Mouse (Mus musculus): ENCODE data around the gene Acot1. TPM values are rescaled to one million over a fixed set of nuclear protein-coding genes. Genes with fewer than 3 reads are reported as not detected.
"Not testable (repeated sequence)": the region's sequence is repeated elsewhere in the genome, so short reads cannot be mapped to it uniquely, and the experiment has no call there.

The Acot1 gene
- total RNA-seq (2014; rRNA removed) = 26.1 and 30.8 TPM in 2 replicates
- 24.5 and 40.9 TPM in 2 replicates for polyA plus RNA-seq (2012; rRNA removed)

DNA sequence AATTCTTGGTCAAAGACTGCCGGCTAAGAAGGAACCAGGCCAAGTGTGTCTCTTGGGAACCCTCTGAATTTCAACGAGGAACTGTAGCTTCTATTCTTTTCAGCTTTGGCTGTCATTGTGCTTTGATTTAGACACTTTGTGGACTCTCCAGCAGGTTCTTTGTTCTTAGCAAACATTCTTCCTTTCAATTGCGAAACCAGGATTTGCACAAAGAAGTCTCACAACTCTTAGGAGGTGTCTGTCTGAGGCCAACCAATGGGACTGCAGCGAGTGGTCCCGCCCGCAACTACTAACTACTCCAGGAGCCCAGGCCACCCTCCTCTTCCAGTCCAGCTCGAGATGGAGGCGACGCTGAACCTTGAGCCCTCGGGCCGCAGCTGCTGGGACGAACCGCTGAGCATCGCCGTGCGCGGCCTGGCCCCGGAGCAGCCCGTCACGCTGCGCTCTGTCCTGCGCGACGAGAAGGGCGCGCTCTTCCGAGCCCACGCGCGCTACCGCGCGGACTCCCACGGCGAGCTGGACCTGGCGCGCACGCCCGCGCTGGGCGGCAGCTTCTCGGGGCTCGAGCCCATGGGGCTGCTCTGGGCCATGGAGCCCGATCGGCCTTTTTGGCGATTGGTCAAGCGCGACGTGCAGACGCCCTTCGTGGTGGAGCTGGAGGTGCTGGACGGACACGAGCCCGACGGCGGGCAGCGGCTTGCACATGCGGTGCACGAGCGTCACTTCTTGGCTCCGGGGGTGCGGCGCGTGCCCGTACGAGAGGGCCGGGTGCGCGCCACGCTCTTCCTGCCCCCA, at the start of gene Acot1:
Gene Acot1, plus strand, starts transcription at position 320 of the 795 bp plus-strand sequence.
- H3K27ac ChIP-seq (replicated peaks; ENCODE audit: insufficient read depth, low read depth, low read length) = peak within 1 kb of the TSS; percentile 50
- peak within 1 kb of the TSS; percentile 69 for H3K9ac ChIP-seq (ENCODE audit: low read depth, low read length)
- peak within 1 kb of the TSS; percentile 62 for H3K4me3 ChIP-seq (ENCODE audit: insufficient read depth, low read depth, low read length)
- not testable (repeated sequence) for H3K79me2 ChIP-seq (ENCODE audit: control insufficient read depth, insufficient read depth, low read length); H3K27me3 ChIP-seq (ENCODE audit: control insufficient read depth, insufficient read depth, low read length); H3K36me3 ChIP-seq (ENCODE audit: control insufficient read depth, insufficient read depth, low read length)
- peak; percentile 89 for DNase-seq (ENCODE audit: extremely low read depth, low read depth, low spot score)
- 2% methylated on average over 58 of the region's 70 CpGs for WGBS
- TF ChIP-seq POLR2A (IDR thresholded peaks at IDR 0.05; ENCODE audit: extremely low read depth, insufficient read depth, low read length) = 0 out of 2 replicates have a peak, but pooled peaks have one; percentile 14
- H3K4me1 ChIP-seq (ENCODE audit: control insufficient read depth, insufficient read depth, low read length) = peaks cover 21% of the 10 kb centered on the region

DNA sequence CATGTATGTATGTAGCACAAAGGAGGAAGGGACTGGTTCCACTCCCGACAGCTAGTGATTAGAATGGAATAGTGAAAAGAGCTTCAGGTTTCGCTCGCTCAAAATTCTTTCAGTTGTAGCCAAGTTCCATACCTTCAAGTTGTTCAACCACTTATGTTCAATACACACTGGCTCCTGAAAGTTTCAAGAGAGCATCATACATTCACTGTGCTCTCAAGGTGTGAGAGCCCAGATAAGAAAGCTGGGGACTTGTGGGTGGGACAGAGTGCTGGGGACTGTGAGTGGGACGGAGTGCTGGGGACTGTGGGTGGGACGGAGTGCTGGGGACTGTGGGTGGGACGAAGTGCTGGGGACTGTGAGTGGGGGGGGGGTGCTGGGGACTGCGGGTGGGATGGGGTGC, 44.1 kb upstream of the Acot1 start:
- DNase-seq (ENCODE audit: extremely low read depth, low read depth, low spot score) = no peak
- TF ChIP-seq POLR2A (IDR thresholded peaks at IDR 0.05; ENCODE audit: extremely low read depth, insufficient read depth, low read length) (no peak), CTCF (IDR thresholded peaks at IDR 0.05; ENCODE audit: low read depth, low read length) (no peak)
- H3K4me1 ChIP-seq (ENCODE audit: control insufficient read depth, insufficient read depth, low read length) = no peaks in the 10 kb centered on the region
- H3K79me2 ChIP-seq (ENCODE audit: control insufficient read depth, insufficient read depth, low read length) = no peaks in the 10 kb centered on the region
- H3K36me3 ChIP-seq (ENCODE audit: control insufficient read depth, insufficient read depth, low read length) = no peaks in the 10 kb centered on the region
- H3K9ac ChIP-seq (ENCODE audit: low read depth, low read length) = no peak overlapping the region
- no peak overlapping the region for H3K4me3 ChIP-seq (ENCODE audit: insufficient read depth, low read depth, low read length)
- WGBS = 91% methylated on average over 7 of the region's 7 CpGs
- no peaks in the 10 kb centered on the region for H3K27me3 ChIP-seq (ENCODE audit: control insufficient read depth, insufficient read depth, low read length)
- no peak overlapping the region for H3K27ac ChIP-seq (replicated peaks; ENCODE audit: insufficient read depth, low read depth, low read length)

DNA sequence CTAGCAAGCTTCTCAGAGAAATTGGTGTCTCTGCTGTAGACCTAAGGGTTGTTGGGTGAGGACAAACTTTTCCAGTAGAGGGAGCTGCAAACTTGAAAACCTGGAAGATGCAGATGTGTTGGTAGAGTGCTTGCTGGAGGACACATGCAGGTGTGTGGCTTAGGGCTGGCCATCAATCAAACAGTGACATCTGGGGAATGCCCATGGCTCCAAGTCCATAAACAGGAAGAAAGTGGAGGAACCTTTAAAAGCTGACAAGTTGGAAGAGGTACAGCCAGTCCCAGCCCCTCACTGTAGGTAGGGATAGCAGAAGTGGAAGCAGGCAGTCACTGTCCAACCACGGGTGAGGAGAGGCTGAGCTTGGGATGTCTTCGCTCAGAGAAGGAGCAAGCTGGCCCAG, 37.2 kb upstream of the Acot1 start:
- no peaks in the 10 kb centered on the region for H3K36me3 ChIP-seq (ENCODE audit: control insufficient read depth, insufficient read depth, low read length)
- no peaks in the 10 kb centered on the region for H3K79me2 ChIP-seq (ENCODE audit: control insufficient read depth, insufficient read depth, low read length)
- H3K4me1 ChIP-seq (ENCODE audit: control insufficient read depth, insufficient read depth, low read length) = peaks cover 3% of the 10 kb centered on the region; the same call in 1 of the 2 replicates
- TF ChIP-seq CTCF (IDR thresholded peaks at IDR 0.05; ENCODE audit: low read depth, low read length) (peak; percentile 27; the same call in 1 of the 2 replicates), POLR2A (IDR thresholded peaks at IDR 0.05; ENCODE audit: extremely low read depth, insufficient read depth, low read length) (no peak)
- WGBS = 45% methylated on average over 2 of the region's 2 CpGs
- no peak overlapping the region for H3K9ac ChIP-seq (ENCODE audit: low read depth, low read length)
- H3K27ac ChIP-seq (replicated peaks; ENCODE audit: insufficient read depth, low read depth, low read length) = no peak overlapping the region
- H3K4me3 ChIP-seq (ENCODE audit: insufficient read depth, low read depth, low read length) = no peak overlapping the region
- H3K27me3 ChIP-seq (ENCODE audit: control insufficient read depth, insufficient read depth, low read length) = no peaks in the 10 kb centered on the region
- peak; percentile 76 for DNase-seq (ENCODE audit: extremely low read depth, low read depth, low spot score)

DNA sequence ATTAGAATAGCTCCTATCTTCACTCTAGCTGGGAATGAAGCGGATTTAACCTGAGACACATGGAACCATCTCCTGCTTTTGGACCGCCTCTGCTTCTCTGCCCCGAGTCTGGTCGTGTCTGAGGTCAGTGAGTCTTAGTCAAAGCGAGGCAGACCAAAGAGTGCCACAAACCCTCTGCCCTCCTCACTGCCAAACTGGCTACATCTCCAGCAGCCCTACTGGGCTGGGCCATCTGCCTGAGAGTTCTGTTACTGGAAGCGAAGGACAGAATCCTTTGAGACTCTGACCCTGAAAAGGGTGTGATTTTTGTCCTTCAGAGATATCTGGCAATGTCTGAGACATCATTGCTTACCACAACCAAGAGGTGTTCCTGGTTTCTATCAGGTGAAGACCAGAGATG, 30.4 kb upstream of the Acot1 start:
- no peak for DNase-seq (ENCODE audit: extremely low read depth, low read depth, low spot score)
- H3K36me3 ChIP-seq (ENCODE audit: control insufficient read depth, insufficient read depth, low read length) = no peaks in the 10 kb centered on the region
- no peak overlapping the region for H3K27ac ChIP-seq (replicated peaks; ENCODE audit: insufficient read depth, low read depth, low read length)
- TF ChIP-seq POLR2A (IDR thresholded peaks at IDR 0.05; ENCODE audit: extremely low read depth, insufficient read depth, low read length) = no peak
- no peak overlapping the region for H3K9ac ChIP-seq (ENCODE audit: low read depth, low read length)
- H3K4me1 ChIP-seq (ENCODE audit: control insufficient read depth, insufficient read depth, low read length) = peaks cover 11% of the 10 kb centered on the region
- WGBS = 95% methylated on average over 6 of the region's 6 CpGs
- no peak overlapping the region for H3K4me3 ChIP-seq (ENCODE audit: insufficient read depth, low read depth, low read length)
- H3K79me2 ChIP-seq (ENCODE audit: control insufficient read depth, insufficient read depth, low read length) = no peaks in the 10 kb centered on the region
- H3K27me3 ChIP-seq (ENCODE audit: control insufficient read depth, insufficient read depth, low read length) = no peaks in the 10 kb centered on the region

DNA sequence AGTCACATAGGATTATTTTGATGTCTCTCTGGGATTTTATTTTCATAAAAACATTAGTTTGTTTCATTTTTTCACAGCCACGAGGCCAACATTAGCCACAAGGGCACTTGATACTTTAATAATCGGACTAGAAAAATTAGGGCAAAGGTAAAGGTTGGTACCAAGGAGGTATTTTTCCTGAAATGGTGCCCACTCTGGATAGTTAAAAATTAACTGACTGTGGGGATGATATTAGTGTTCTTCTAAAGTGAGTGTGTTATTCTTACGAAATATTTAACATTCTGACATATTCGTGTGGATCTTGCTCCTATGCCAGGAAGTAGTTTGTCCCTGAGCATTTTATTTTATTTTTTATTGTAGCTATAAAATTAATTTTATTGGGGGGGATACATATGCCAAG, 27.7 kb upstream of the Acot1 start:
- Histone ChIP-seq H3K27me3 (ENCODE audit: control insufficient read depth, insufficient read depth, low read length) (no peaks in the 10 kb centered on the region), H3K79me2 (ENCODE audit: control insufficient read depth, insufficient read depth, low read length) (no peaks in the 10 kb centered on the region), H3K4me1 (ENCODE audit: control insufficient read depth, insufficient read depth, low read length) (peaks cover 11% of the 10 kb centered on the region), H3K9ac (ENCODE audit: low read depth, low read length) (no peak overlapping the region), H3K27ac (replicated peaks; ENCODE audit: insufficient read depth, low read depth, low read length) (no peak overlapping the region), H3K36me3 (ENCODE audit: control insufficient read depth, insufficient read depth, low read length) (no peaks in the 10 kb centered on the region), H3K4me3 (ENCODE audit: insufficient read depth, low read depth, low read length) (no peak overlapping the region)
- DNase-seq (ENCODE audit: extremely low read depth, low read depth, low spot score) = peak; percentile 84
- TF ChIP-seq CTCF (IDR thresholded peaks at IDR 0.05; ENCODE audit: low read depth, low read length) (no peak), POLR2A (IDR thresholded peaks at IDR 0.05; ENCODE audit: extremely low read depth, insufficient read depth, low read length) (no peak)
- WGBS = 28% methylated on average over 4 of the region's 4 CpGs

DNA sequence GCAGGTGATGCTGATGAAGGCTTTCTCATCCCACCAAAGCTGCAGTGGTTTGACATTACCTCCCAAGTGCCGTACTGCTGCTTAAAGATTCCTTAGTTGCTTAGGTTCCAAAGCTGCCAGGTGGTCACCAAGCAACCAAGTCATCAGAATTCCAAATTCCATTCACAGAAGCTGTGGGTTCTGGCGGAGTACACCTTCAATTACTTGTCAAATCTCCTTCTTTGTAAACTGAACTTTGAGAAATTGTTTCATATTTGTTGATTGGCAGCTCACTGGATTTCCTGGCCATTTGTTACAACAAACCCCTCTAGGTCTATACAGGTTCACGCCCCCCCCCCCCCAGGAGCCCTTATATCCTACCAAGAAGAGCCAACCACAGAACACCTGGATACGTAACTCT, 24.5 kb upstream of the Acot1 start, which contains the start of gene Heatr4:
Gene Heatr4, minus strand, starts transcription at position 101 of the 400 bp plus-strand sequence.
- no peaks in the 10 kb centered on the region for H3K79me2 ChIP-seq (ENCODE audit: control insufficient read depth, insufficient read depth, low read length)
- H3K4me1 ChIP-seq (ENCODE audit: control insufficient read depth, insufficient read depth, low read length) = peaks cover 13% of the 10 kb centered on the region
- H3K4me3 ChIP-seq (ENCODE audit: insufficient read depth, low read depth, low read length) = no peak within 1 kb of the TSS
- WGBS = 95% methylated on average over 4 of the region's 4 CpGs
- H3K27me3 ChIP-seq (ENCODE audit: control insufficient read depth, insufficient read depth, low read length) = no peaks in the 10 kb centered on the region
- H3K9ac ChIP-seq (ENCODE audit: low read depth, low read length) = no peak within 1 kb of the TSS
- TF ChIP-seq POLR2A (IDR thresholded peaks at IDR 0.05; ENCODE audit: extremely low read depth, insufficient read depth, low read length) (no peak), CTCF (IDR thresholded peaks at IDR 0.05; ENCODE audit: low read depth, low read length) (no peak)
- no peak for DNase-seq (ENCODE audit: extremely low read depth, low read depth, low spot score)
- no peaks in the 10 kb centered on the region for H3K36me3 ChIP-seq (ENCODE audit: control insufficient read depth, insufficient read depth, low read length)
- H3K27ac ChIP-seq (replicated peaks; ENCODE audit: insufficient read depth, low read depth, low read length) = no peak within 1 kb of the TSS

Measured in liver, adult 2 months (tissue).